Mouse (Mus musculus) heart, embryonic 10.5 days (tissue): ENCODE data around the gene Ctu2. TPM values are rescaled to one million over a fixed set of nuclear protein-coding genes. Genes with fewer than 3 reads are reported as not detected.

Source experiments
- microRNA-seq: library from miRNA; unstranded; fragments of <30 nt; microRNA quantifications from one replicate; pipeline ENCODE4, GENCODE M21; 2017
- polyA plus RNA-seq: library from polyadenylated mRNA; unstranded; fragments of >200 nt; fragmentation: Nextera tagmentation; extraction: Ambion mirVana; gene quantifications from 2 replicates; pipeline ENCODE4 v1.2.1, GENCODE M21; 2016

Gene Ctu2
- polyA plus RNA-seq, 1 experiment from 2014 or later = 45.9 TPM

Small RNA genes lying within 50 kb of the gene (microRNA-seq; reads per million reads assigned to microRNA genes)
- gene Gm24366 = not detected

Other genes starting within 250 kb of the Ctu2 start
- gene Zfpm1, start 194.0 kb upstream of the Ctu2 start, polyA plus RNA-seq = 5.7 and 12.8 TPM in 2 replicates
- gene Trhr2, start 115.4 kb upstream of the Ctu2 start, polyA plus RNA-seq = not detected in 2 replicates
- gene Zc3h18, start 99.5 kb upstream of the Ctu2 start, polyA plus RNA-seq = 47.4 and 51.0 TPM in 2 replicates
- not detected in 2 replicates for gene Il17c, start 54.1 kb upstream of the Ctu2 start, polyA plus RNA-seq
- gene Cyba, start 43.2 kb upstream of the Ctu2 start, polyA plus RNA-seq = 185 and 214 TPM in 2 replicates
- 41.7 and 43.8 TPM in 2 replicates for gene Mvd, start 32.7 kb upstream of the Ctu2 start, polyA plus RNA-seq
- gene Snai3, start 15.4 kb upstream of the Ctu2 start, polyA plus RNA-seq = 2.3 and 6.6 TPM in 2 replicates
- 37.1 and 38.8 TPM in 2 replicates for gene Rnf166, start 79 bp upstream of the Ctu2 start, polyA plus RNA-seq
- 23.7 and 29.3 TPM in 2 replicates for gene Piezo1, start 75.2 kb downstream of the Ctu2 start, polyA plus RNA-seq
- 47.6 TPM in 2 replicates for gene Cdt1, start 91.9 kb downstream of the Ctu2 start, polyA plus RNA-seq
- gene Aprt, start 100.8 kb downstream of the Ctu2 start, polyA plus RNA-seq = 318 and 361 TPM in 2 replicates
- gene Galns, start 135.3 kb downstream of the Ctu2 start, polyA plus RNA-seq = 8.1 and 11.9 TPM in 2 replicates
- 52.9 and 67.4 TPM in 2 replicates for gene Trappc2l, start 135.5 kb downstream of the Ctu2 start, polyA plus RNA-seq
- 0.19 TPM in 1 of 2 replicates, not detected in the other for gene Pabpn1l, start 146.6 kb downstream of the Ctu2 start, polyA plus RNA-seq
- 3.8 and 5.5 TPM in 2 replicates for gene Cbfa2t3, start 223.0 kb downstream of the Ctu2 start, polyA plus RNA-seq